Mouse (Mus musculus) kidney, adult 18-20 months (tissue): ENCODE results near the gene Id1.

Experiments
- DNase-seq: peaks from one replicate; pipeline ENCODE4 v3.0.0; 2021

The Id1 gene

DNA sequence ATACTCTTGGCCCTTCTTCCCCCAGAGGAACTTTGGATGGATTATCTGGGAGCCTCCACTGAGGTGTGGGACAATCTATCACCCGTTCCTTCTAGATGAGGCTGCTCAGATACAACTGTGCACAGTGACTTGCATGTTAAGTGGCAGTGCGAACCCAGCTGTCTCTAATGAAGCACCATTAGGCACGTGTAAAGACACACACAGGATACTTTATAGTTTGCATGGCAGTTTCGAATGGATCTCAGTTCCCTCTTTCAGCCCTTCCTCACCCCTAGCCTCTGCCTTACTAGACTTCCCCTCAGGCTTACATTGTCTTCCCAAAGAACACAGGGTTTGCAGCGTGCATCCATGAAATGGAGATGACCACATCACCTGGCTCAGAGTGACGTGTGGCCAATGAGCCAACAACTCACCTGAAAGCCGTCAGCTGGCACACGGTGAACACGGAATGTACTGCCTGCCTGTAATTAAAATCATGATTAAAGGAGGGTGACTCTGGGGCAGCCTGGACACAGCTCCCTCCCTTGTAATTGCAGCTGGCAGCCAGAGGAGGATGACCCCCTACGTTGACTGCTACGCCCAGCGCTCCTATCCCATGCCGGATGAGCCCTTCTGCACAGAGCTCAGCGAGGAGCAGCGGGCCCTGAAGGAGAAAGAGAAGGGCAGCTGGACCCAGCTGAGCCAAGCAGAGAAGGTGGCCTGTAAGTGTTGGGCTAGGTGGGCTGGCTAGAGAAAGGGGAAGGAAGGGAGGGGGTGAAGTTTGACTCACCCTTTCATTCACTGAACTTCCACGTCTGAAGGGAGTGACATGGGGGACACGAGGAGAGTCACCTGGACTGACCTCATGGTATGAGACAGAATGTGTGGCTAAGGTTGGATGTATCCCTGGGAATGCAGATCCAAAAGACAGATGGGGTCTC lies 20.7 kb downstream of the Id1 start:
- no peak for DNase-seq

- no peak for DNase-seq
Observed at GRCm38 (mm10) chr2:152757478-152757877, 21.4 kb downstream of the Id1 start.

GRCm38 (mm10) chr2:152758351-152758750 lies 22.3 kb downstream of the Id1 start:
- DNase-seq, result no peak

DNA sequence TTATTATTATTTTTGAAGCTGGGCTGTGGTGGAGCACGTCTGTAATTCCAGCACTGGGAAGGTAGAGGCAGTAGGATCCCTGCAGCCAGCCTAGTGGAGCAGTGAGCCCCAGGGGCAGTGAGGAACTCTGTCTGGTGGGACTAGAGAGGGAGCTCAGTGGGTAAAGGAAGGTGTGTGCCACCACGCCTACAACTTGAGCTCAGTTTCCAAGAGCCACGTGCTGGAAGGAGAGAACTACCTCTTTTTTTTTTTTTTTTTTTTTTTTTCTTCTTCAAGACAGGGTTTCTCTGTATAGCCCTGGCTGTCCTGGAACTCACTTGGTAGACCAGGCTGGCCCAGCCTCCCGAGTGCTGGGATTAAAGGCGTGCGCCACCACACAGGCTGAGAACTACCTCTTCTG lies 27.3 kb downstream of the Id1 start:
- no peak for DNase-seq

DNA sequence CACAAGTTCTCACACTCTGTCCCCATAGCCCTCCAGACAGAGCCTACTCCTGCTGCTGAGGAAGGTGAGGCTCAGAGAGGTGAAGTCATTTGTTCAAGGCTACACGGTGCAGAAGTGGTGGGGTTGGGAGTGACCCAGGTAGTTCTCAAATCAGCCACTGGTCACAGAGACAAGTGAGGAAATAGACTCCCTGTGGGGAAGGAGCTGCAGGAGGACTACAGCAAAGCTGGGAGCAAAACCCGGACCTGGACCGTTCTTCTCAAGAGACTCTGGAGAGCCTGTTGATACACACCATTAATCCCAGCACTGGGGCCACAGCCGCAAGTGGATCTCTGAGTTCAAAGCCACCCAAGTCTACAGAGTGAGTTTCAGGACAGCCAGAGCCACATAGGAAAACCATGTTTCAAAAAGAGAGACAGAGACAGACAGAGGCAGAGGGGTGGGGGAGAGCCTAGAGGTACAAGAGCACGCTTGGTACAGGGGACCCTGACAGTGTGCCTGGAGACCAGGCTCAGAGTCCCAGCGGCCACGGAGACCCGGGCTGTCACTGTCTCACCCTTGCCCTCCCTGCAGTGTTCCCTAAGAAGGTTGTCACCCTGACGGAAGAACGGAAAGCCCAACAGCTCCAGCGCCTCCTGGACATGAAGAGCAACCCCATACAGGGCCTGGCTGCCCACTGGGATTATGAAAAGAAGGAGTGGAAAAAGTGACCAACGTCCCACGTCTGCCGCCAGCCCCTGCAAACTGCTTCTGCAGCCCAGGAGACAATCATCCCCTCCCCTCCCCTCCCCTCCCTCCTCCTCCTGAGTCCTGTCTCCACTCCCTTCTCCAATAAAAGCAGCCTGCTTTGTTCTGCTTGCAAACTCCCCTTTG lies 28.4 kb downstream of the Id1 start:
- no peak for DNase-seq

DNA sequence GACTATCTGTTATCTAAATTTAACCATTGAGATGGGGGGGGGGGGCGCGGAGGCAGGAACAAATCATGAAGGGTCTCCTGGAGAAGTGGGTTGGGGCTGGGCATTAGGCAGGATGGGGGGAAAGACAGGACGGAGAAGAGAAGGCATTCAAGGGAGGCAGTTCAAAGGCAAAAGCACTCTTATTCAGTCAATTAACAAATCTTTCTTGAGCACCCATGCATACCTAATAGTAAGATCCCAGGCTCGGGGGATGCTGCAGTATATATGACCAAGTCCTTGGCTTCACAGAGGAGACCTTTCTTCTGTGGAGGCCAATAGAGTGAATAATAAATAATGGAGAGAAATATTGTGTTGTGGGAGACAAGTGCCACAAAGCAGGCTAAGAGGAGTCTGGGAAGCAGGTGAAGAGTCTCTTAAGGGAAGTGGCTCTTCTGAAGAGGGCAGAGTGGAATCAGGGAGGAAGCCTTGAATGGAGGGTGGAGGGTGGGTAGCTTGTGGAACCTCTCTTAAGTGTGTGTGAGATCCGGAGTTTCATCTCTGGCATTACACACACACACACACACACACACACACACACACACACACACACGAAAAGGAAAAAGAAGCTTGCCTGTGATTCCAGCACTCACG lies 29.1 kb downstream of the Id1 start:
- no peak for DNase-seq

- peak; percentile 96 for DNase-seq
Observed at GRCm38 (mm10) chr2:152766387-152767123, 30.5 kb downstream of the Id1 start.

DNA sequence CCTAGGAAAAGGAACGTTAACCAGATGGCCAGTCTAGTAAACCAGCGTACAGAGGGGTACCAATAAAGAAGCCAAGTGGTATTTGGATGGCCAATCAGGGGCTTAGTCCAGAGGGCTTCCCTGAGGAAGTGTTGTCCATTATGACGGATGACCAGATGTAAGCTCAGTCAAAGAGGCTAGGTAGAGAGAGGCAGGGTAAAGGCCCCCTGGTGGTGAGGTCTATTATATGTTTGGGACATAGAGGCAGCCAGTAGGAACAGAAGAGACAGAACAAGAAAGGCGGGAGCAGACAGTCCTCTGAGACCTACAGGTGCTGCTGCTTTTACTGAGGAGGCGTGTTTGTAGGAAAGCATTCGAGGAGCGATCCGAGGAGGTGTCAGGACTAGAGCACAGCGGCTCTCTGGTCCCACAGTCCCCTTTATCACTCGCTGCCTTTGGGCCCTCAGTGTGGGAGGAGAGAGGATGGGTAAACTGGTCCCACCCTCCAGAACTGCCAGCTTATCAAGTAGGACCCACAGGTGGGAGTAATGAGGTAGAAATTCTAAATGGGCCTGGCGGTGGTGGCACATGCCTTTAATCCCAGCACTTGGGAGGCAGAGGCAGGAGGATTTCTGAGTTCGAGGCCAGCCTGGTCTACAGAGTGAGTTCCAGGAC lies 31.7 kb downstream of the Id1 start:
- DNase-seq, result peak; percentile 74

DNA sequence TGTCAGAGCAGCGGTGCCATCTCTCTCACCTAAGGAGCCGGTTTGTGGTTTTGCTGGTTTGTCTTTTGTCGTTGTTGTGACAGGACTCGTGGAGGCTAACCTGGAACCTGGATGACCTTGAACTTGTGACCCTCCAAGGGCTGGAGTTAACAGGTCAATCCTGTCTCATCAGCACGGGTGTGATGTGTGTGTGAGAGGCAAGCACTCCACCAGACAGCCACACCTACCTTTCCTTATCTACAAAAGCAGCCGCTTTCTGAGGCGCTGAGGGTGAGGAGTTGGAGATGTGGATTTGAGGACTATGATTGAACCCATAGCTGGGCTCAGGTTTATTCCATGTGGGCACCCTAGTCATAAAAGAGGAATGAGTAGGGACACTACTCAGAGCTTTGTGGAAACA lies 33.6 kb downstream of the Id1 start:
- DNase-seq, result no peak

- DNase-seq, result peak; percentile 67
Observed at GRCm38 (mm10) chr2:152771571-152771970, 35.5 kb downstream of the Id1 start.

- no peak for DNase-seq
Observed at GRCm38 (mm10) chr2:152772231-152772630, 36.2 kb downstream of the Id1 start.

- no peak for DNase-seq
Observed at GRCm38 (mm10) chr2:152775357-152775756, 39.3 kb downstream of the Id1 start.

DNA sequence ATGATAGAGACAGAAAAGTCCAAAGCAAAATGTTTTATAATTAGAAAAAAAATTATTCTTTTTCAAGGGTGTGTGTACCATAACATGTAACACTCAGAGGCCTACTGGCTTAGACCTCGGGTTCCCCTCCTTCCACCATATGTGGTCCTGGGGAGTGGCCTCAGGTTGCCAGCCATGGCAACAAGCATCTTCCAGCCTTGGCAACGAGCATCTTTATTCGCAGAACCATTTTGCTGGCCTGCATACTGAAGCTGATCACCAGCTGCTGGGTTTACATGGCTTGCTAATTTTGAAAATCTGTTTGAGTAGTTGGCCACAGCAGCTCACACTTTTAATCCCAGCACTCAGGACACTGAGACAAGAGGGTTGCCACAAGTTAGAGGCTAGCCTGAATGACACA lies 40.0 kb downstream of the Id1 start:
- DNase-seq, result no peak

DNA sequence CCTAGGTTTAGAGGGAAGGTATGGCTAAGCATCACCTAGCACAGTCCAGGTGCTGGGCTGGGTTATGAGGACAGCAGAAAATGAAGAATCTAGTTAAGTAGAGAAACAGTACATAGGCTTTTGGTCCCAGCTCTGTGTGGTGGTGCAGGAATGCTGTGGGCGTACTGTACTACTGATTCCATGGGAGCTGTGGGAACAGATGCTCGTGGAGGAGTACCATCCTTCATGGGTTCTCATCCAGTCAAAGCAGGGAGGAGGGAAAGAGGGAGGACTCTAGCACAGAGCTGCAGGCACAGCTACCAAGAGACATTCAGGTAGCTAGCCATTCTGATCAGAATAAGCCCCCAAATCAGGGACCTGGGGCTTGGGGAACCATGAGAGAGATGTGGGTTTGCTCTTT lies 40.4 kb downstream of the Id1 start:
- no peak for DNase-seq

GRCm38 (mm10) chr2:152777081-152777480 lies 41.0 kb downstream of the Id1 start:
- DNase-seq, result no peak

DNA sequence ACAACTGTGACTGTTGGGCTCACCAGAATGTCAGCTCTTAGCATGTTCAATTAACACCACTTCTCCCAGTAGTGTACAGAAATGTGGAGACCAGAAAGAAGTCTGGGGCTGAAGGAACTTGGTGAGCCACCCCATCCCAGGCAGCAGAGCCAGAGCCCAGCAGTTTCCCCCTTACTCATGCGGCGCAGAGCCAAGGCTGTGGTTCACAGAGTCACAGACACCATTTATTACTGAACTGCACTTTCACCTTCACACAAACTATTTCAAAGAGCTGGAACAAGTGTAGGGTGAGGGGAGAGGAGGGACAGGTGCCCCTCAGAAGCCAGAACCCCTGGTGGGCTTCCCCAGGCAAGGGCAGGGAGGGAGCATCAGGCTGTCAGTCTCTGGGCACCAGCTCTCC lies 44.4 kb downstream of the Id1 start:
- no peak for DNase-seq

- DNase-seq, result no peak
Observed at GRCm38 (mm10) chr2:152781031-152781711, 45.1 kb downstream of the Id1 start.

DNA sequence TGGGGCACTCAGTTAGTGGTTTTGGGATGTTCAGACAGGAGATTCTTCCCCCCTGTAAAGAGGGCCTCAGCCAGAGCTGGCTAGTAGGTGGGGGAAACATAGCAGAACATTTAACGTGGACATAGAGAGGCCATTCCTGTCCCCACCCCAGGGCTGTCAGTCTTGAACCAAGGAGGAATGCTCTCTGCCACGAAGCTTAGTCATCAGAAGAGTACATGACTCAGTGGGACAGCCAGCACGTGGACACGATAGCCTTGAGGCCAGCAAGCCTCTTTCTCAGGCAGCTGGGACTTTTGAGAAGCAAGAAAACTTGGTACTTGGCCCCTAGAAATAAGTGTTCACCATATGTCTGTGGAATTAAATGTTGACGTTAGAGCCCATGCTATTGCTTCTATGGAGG lies 46.6 kb downstream of the Id1 start:
- no peak for DNase-seq

DNA sequence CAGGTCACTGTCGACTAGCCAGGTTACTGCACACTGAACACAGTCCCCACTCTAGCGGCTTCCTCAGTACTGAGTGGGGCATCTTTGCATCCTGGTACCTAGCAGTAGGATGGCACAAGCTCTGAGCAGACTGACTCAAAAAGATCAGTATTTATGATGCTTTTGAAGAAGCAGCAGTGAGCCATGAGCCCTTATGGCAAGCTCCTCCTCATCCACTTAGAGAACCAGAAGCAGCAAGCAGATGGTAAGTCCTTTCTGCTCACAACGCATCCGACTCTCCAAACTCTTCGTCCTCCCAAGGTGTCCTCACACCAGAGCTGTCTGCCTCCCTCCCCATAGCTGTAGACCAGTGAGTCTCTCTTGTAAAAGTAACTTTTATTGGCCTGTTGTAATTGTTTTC lies 47.2 kb downstream of the Id1 start:
- no peak for DNase-seq

GRCm38 (mm10) chr2:152784640-152785039 lies 48.6 kb downstream of the Id1 start:
- DNase-seq, result no peak
